Mouse (Mus musculus) heart, adult 2 months (tissue): ENCODE measurements at regions not wholly inside any gene's neighbourhood (a gene's known extent, or its start where the extent isn't known, plus 50 kb on each side); places are given as distances from the start of the nearest gene placed in this dataset.

ENCODE experiments used
- CTCF ChIP-seq: fragments of 200-600 bp; IDR thresholded peaks from 2 replicates; pipeline ENCODE4 v1.8.1; 2022; ENCODE audit warnings: antibody characterized with exemption, mild to moderate bottlenecking, moderate library complexity
- EP300 ChIP-seq: fragments of 200-500 bp; IDR thresholded peaks from 2 replicates; pipeline ENCODE4 v1.6.1; 2011; ENCODE audit warnings: low read depth, low read length, control low read depth; ENCODE audit not compliant: insufficient read depth
- POLR2A ChIP-seq: fragments of 200-500 bp; IDR thresholded peaks from 2 replicates; pipeline ENCODE4 v1.6.1; 2011; ENCODE audit warnings: mild to moderate bottlenecking, low read depth, low read length, control low read depth; ENCODE audit not compliant: insufficient read depth

GRCm38 (mm10) chr16:24197618-24198017 is 195.7 kb upstream of the Lpp start:
- no peak for TF ChIP-seq CTCF
- no peak for TF ChIP-seq POLR2A
- TF ChIP-seq EP300 = no peak
